Mouse (Mus musculus): ENCODE measurements around the gene Gm15319.
"Not testable (repeated sequence)": the region's sequence is repeated elsewhere in the genome, so short reads cannot be mapped to it uniquely, and the experiment has no call there.

- not testable (repeated sequence) for TF ChIP-seq CTCF (IDR thresholded peaks at IDR 0.05; ENCODE audit: extremely low read depth, insufficient read length, insufficient replicate concordance, low read depth, low read length); POLR2A (IDR thresholded peaks at IDR 0.05; ENCODE audit: low read depth, low read length)
Measured at GRCm38 (mm10) chr8:20384990-20385389, 22.0 kb upstream of the Gm15319 start.

Measured in small intestine, adult 2 months (tissue).